Mouse (Mus musculus): Measurements from ENCODE around the gene Gm3952.
A peak's percentile ranks its signal among the peaks of the same experiment; 100 is the strongest.

Gene Gm3952

DNA sequence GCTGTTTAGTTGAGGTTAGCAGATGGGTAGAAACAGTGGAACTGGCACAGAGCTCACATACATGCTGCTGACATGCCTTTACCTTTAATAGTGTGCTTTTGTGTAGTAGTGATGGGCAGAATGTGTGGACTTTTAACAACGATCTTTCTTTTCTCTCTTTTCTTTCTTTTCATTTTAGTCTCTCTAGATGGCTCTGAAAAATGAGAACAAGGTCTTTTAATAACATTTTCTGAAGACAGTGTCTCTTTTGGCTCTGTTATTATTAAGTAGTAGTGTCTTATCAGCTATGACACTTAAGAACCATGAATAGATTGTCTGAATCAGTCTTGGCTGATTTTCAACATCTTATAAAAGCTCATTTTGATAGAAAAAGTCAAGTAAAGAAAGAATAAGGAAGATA, at the start of gene Gm3952:
TSS of gene Gm3952 (minus strand) at position 101 of the 400 bp plus-strand sequence.
- DNase-seq, result no peak

DNA sequence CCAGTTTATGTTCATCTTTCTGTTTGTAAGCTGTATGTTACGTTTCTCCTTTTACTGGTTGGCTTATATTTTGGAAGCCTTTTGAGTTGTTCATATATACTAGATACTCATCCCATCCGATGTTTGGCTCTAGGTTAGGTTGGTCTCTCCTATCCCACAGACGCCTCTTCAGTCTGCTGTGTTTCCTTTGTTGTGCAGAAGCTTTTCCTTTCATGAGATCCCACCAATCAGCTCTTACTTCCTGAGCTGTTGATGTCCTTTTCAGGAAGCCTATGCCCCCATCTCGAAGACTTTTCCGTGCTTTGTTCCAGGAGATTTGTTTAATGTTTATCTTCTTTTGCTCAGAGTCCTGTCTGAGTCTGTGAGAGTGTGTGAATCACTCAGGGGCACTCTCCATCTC, 45.3 kb upstream of the Gm3952 start:
- no peak for DNase-seq

DNA sequence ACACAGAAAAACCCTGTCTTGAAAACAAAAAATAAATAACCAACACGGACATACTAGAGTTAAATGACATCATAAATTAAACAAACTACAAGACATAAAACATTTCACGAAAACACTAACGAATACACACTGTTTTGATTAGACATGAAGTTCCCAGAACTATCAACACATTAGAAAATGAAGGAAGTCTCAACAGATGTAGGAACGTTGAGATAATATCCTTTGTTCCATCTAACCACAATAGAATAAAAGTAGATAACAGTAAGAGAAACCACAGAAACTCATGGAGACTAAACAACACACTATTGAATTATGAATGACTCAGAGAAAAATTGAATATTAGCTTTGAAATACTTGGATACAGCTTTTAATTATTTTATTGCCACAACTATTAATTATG, 14.0 kb upstream of the Gm3952 start:
- DNase-seq, result no peak

- no peak for DNase-seq
These were observed 62.8 kb downstream of the Gm3952 start for GRCm38 (mm10) chr8:128735692-128736091.

GRCm38 (mm10) chr8:128734118-128734517, 64.4 kb downstream of the Gm3952 start:
- DNase-seq, result no peak

DNA sequence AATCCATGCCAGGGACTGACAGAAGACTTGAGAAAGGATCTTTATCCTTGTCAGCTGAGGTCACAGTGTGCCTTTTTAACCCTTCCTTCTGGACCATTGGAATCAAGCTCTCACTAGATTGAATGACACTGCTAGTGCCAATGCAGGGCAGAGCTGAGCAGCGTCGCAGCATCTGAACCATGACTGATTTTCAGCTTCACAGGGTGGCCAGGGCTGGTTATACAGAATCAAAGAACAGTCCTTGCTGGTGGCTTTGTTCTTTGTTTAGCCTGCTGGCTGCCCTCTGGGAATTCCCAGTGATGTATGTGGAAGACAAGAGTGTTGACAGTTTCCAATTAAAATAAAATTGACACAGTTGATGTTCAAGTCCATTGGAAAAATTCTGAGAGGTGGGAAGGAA, 66.2 kb downstream of the Gm3952 start:
- DNase-seq, result no peak

DNA sequence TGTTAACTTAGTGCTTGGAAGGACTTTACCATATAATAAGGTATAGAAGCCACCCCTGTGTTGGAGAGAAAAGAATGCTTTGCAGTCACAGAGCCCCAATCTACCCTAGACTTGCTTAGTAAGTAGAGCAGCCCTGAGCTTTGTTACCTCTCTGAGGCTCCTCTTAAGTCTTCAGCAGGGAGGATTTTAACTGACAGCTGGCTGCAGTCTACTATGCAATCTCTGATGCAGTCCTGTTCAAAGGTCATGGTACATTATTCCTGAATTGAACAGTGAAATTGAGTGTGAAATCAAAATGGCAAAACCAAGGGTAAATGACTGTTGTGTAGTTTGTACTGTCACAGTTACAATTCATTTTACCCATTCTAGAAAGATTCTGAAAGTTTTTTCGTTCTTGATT, 71.3 kb downstream of the Gm3952 start:
- DNase-seq, result no peak

GRCm38 (mm10) chr8:128724819-128725218, 73.7 kb downstream of the Gm3952 start:
- DNase-seq, result peak; percentile 11

GRCm38 (mm10) chr8:128716184-128716583, 82.3 kb downstream of the Gm3952 start:
- DNase-seq, result no peak

- peak; percentile 86 for DNase-seq
These were observed 89.2 kb downstream of the Gm3952 start for GRCm38 (mm10) chr8:128709261-128709660.

DNA sequence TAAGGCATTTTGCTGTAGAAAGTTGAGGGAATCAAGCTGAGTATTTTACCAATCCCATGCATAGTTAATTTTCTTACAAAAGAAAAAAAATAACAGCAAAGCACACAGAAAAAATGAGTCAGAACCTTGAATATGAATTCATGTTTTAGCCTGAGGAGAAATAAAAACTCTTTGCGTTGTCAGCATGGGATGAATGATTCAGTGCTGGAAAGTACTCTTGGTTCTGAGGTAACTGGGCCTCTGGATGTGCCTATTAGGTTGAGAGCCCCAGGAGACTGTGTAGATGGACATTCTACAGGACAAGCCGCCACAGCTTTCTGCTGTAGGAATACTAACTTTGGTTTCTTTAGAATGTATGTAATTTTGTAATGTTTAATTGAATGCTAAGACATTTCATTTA, 93.7 kb downstream of the Gm3952 start:
- DNase-seq, result no peak

- no peak for DNase-seq
These were observed 94.1 kb downstream of the Gm3952 start for GRCm38 (mm10) chr8:128704376-128704775.

- DNase-seq, result no peak
These were observed 100.5 kb downstream of the Gm3952 start for GRCm38 (mm10) chr8:128697945-128698344.

- no peak for DNase-seq
These were observed 101.6 kb downstream of the Gm3952 start for GRCm38 (mm10) chr8:128696701-128697397.

Measured in right cerebral cortex, postnatal 4 days (tissue).